Mouse (Mus musculus): ENCODE results near the gene Zfp523.
"Not testable (repeated sequence)": the region's sequence is repeated elsewhere in the genome, so short reads cannot be mapped to it uniquely, and the experiment has no call there.

Gene Zfp523

GRCm38 (mm10) chr17:28209457-28210110, 32.7 kb downstream of the Zfp523 start:
- no peak for DNase-seq (ENCODE audit: inconsistent ontology term)

GRCm38 (mm10) chr17:28211921-28212341, 35.0 kb downstream of the Zfp523 start:
- DNase-seq (ENCODE audit: inconsistent ontology term) = no peak

- no peak for DNase-seq (ENCODE audit: inconsistent ontology term)
Observed at GRCm38 (mm10) chr17:28212391-28212790, 35.5 kb downstream of the Zfp523 start.

- no peak for DNase-seq (ENCODE audit: inconsistent ontology term)
Observed at GRCm38 (mm10) chr17:28213236-28213635, 36.3 kb downstream of the Zfp523 start.

GRCm38 (mm10) chr17:28216791-28217190, 39.9 kb downstream of the Zfp523 start:
- no peak for DNase-seq (ENCODE audit: inconsistent ontology term)

GRCm38 (mm10) chr17:28217721-28218649, 41.1 kb downstream of the Zfp523 start:
- DNase-seq (ENCODE audit: inconsistent ontology term) = no peak

GRCm38 (mm10) chr17:28222463-28222862, 45.5 kb downstream of the Zfp523 start:
- not testable (repeated sequence) for DNase-seq (ENCODE audit: inconsistent ontology term)

GRCm38 (mm10) chr17:28223561-28224391, 46.8 kb downstream of the Zfp523 start:
- DNase-seq (ENCODE audit: inconsistent ontology term) = peak; percentile 95

GRCm38 (mm10) chr17:28224615-28225014, 47.7 kb downstream of the Zfp523 start:
- no peak for DNase-seq (ENCODE audit: inconsistent ontology term)

GRCm38 (mm10) chr17:28226014-28226413, 49.1 kb downstream of the Zfp523 start:
- DNase-seq (ENCODE audit: inconsistent ontology term) = peak; percentile 79

- DNase-seq (ENCODE audit: inconsistent ontology term) = no peak
Observed at GRCm38 (mm10) chr17:28230486-28230885, 53.6 kb downstream of the Zfp523 start.

GRCm38 (mm10) chr17:28231026-28231736, 54.3 kb downstream of the Zfp523 start:
- no peak for DNase-seq (ENCODE audit: inconsistent ontology term)

GRCm38 (mm10) chr17:28232475-28233060, 55.6 kb downstream of the Zfp523 start, which contains the start of gene Ppard:
TSS of gene Ppard (plus strand) at chr17:28232700.
- DNase-seq (ENCODE audit: inconsistent ontology term) = peak; percentile 98

- DNase-seq (ENCODE audit: inconsistent ontology term) = peak; percentile 44
Observed at GRCm38 (mm10) chr17:28233091-28233731, 56.3 kb downstream of the Zfp523 start.

GRCm38 (mm10) chr17:28234641-28235040, 57.7 kb downstream of the Zfp523 start:
- DNase-seq (ENCODE audit: inconsistent ontology term) = no peak

- peak; percentile 62 for DNase-seq (ENCODE audit: inconsistent ontology term)
Observed at GRCm38 (mm10) chr17:28235982-28236635, 59.2 kb downstream of the Zfp523 start.

- DNase-seq (ENCODE audit: inconsistent ontology term) = no peak
Observed at GRCm38 (mm10) chr17:28236636-28237015, 59.7 kb downstream of the Zfp523 start.

- DNase-seq (ENCODE audit: inconsistent ontology term) = no peak
Observed at GRCm38 (mm10) chr17:28237362-28237761, 60.4 kb downstream of the Zfp523 start.

GRCm38 (mm10) chr17:28237874-28238273, 60.9 kb downstream of the Zfp523 start:
- DNase-seq (ENCODE audit: inconsistent ontology term) = no peak

GRCm38 (mm10) chr17:28240846-28241245, 63.9 kb downstream of the Zfp523 start:
- no peak for DNase-seq (ENCODE audit: inconsistent ontology term)

All from Muller cell, postnatal 12 days (primary cell).